Mouse (Mus musculus) cortical plate, adult 2 months (tissue): ENCODE results near the gene Ccdc58.
A peak's percentile ranks its signal among the peaks of the same experiment; 100 is the strongest.

Experiments used
- CTCF ChIP-seq: fragments of 200-500 bp; IDR thresholded peaks from 2 replicates; pipeline ENCODE4 v1.5.1; 2011; ENCODE audit warnings: mild to moderate bottlenecking, control low read depth, low read length; ENCODE audit not compliant: insufficient read depth; ENCODE audit errors: extremely low read depth
- POLR2A ChIP-seq: fragments of 200-500 bp; IDR thresholded peaks from 2 replicates; pipeline ENCODE4 v1.6.1; 2011; ENCODE audit warnings: mild to moderate bottlenecking, low read length, control low read depth; ENCODE audit not compliant: insufficient read depth; ENCODE audit errors: extremely low read depth

DNA sequence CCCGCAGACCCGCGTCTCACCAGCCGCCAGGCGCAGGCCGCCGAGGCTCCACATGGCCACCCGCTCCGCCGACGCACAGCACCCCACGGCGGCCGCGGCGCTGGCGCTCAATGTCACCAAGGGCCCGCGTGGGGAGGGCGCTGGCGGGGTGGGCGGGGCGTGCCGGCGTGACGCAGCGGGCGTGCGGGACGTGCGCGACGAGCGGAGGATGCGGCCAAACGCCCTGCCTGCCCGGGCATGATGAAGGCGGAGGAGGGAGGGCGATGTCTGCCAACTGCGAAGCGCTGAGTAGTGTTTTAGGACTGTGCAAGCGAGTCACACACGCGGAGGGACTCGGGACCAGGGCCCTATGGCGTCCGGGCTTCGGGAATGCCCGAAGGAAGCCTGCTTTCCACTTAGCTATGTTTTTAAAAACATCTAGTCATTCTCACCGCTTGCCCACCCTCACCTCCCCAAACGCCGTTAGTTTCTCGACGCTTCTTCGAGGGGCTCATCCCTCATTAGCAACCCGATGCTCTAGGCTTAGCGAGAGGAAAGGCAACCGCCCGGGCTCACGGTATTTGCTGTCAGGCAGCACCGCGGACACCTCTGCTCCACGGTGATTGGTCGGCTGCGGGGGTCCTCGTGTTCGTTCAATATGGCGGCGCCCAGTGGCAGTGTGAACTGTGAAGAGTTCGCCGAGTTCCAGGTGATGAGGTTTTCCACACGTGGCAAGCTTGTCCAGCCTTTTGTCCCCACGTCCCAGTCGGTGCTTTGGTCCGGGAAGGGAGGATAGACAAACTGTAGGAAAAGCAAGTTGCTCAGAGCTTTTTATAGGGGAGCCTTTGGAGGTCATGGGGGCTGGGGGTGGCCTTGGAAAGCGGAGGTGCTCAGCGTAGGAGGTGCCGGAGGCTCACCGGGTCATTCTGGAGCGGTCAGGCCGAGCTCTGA lies at the start of gene Ccdc58, which contains the start of gene Fam162a:
- TF ChIP-seq CTCF (no peak), POLR2A (peak; percentile 92)
